Comparison of ENCODE assay signal across 10 mouse cellular contexts in the genomic region with DNA sequence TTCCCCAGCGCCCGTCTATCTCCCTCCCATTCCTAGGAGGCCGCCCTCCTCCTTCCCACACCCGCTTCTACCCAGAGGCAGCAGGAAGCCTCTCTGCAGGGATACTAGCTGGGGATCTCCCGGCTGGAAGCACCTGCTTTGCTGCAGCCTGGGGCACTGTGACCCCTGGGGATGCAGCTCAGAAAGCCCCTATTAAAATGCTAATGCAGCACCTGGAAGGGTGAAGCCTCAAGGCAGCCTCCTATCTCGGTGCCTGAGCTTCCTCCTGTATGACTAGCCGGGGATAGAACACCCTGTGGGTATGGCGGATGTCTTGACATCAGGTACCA.
DNase-seq lines count a peak whose midpoint lies in the region; ATAC-seq and TF ChIP-seq lines count a peak whose summit lies in the region.
"Had no signal": no experiment of that assay in that cellular context is flagged by ENCODE, and none has a peak within 500 bp of the region (broad histone marks: within the 10 kb centered on the region; RNA-seq: fewer than 3 reads in every experiment).

No protein-coding gene starts in this region.

- peaks cover 22% of the 10 kb centered on the region for H3K4me1 ChIP-seq in forebrain, embryonic 12.5 days
- peaks cover 8% of the 10 kb centered on the region for H3K4me1 ChIP-seq in forebrain, embryonic 11.5 days (replicated peaks; ENCODE audit: control insufficient read depth, insufficient read depth, low read length)
- peaks cover 16% of the 10 kb centered on the region for H3K4me1 ChIP-seq in lung, embryonic 16.5 days (replicated peaks; ENCODE audit: control insufficient read depth, insufficient read depth, low read length)
- H3K4me1 ChIP-seq in intestine, postnatal 0 days (replicated peaks; ENCODE audit: control insufficient read depth, insufficient read depth, low read length) = peaks cover 5% of the 10 kb centered on the region; the same call in 1 of the 2 replicates
- peaks cover 14% of the 10 kb centered on the region for H3K4me1 ChIP-seq in stomach, embryonic 15.5 days

- DNase-seq in forebrain, embryonic 11.5 days (ENCODE audit: low spot score) = no peak
- no peak for DNase-seq in lung, postnatal 36 days
- DNase-seq in cerebellum, postnatal 14 days = no peak
- no peak for DNase-seq in urinary bladder, postnatal 4 days (ENCODE audit: low spot score in 2 of 2)
- DNase-seq: cerebellum, adult 9-10 months had no signal

- TF ChIP-seq CTCF in intestine, postnatal 0 days (IDR thresholded peaks at IDR 0.05; ENCODE audit: low read depth) = no peak

- H3K4me3 ChIP-seq in forebrain, embryonic 12.5 days (replicated peaks) = no peak overlapping the region
- no peak overlapping the region for H3K4me3 ChIP-seq in forebrain, embryonic 11.5 days (ENCODE audit: low read depth, low read length)
- H3K4me3 ChIP-seq in lung, embryonic 16.5 days (ENCODE audit: low read length) = no peak overlapping the region
- no peak overlapping the region for H3K4me3 ChIP-seq in intestine, postnatal 0 days (ENCODE audit: low read depth, low read length)
- H3K4me3 ChIP-seq in stomach, embryonic 15.5 days (replicated peaks) = no peak overlapping the region
- H3K4me3 ChIP-seq: liver, embryonic 15.5 days had no signal

- no peak overlapping the region for H3K27ac ChIP-seq in forebrain, embryonic 12.5 days
- H3K27ac ChIP-seq in forebrain, embryonic 11.5 days (ENCODE audit: low read depth, low read length) = no peak overlapping the region
- no peak overlapping the region for H3K27ac ChIP-seq in lung, embryonic 16.5 days (ENCODE audit: low read length)
- H3K27ac ChIP-seq in intestine, postnatal 0 days (ENCODE audit: low read depth, low read length) = 0 out of 2 replicates have a peak overlapping the region, but pooled peaks have one; percentile 1
- H3K27ac ChIP-seq in stomach, embryonic 15.5 days = no peak overlapping the region
- H3K27ac ChIP-seq: liver, embryonic 15.5 days had no signal

- 0 out of 2 replicates have a peak, but pooled peaks cover 4% of the 10 kb centered on the region for H3K27me3 ChIP-seq in forebrain, embryonic 12.5 days
- H3K27me3 ChIP-seq in forebrain, embryonic 11.5 days (ENCODE audit: control insufficient read depth, insufficient read depth, low read length) = no peaks in the 10 kb centered on the region
- H3K27me3 ChIP-seq in lung, embryonic 16.5 days (ENCODE audit: control insufficient read depth, insufficient read depth, low read depth, low read length) = no peaks in the 10 kb centered on the region
- H3K27me3 ChIP-seq in intestine, postnatal 0 days (replicated peaks; ENCODE audit: control insufficient read depth, insufficient read depth, low read length) = no peaks in the 10 kb centered on the region
- no peaks in the 10 kb centered on the region for H3K27me3 ChIP-seq in stomach, embryonic 15.5 days (replicated peaks)

- no peaks in the 10 kb centered on the region for H3K9me3 ChIP-seq in forebrain, embryonic 12.5 days
- no peaks in the 10 kb centered on the region for H3K9me3 ChIP-seq in forebrain, embryonic 11.5 days (ENCODE audit: control insufficient read depth, low read length)
- H3K9me3 ChIP-seq in lung, embryonic 16.5 days (ENCODE audit: control insufficient read depth, low read length) = no peaks in the 10 kb centered on the region
- H3K9me3 ChIP-seq in intestine, postnatal 0 days (ENCODE audit: control insufficient read depth) = no peaks in the 10 kb centered on the region; the same call in 1 of the 2 replicates
- H3K9me3 ChIP-seq in stomach, embryonic 15.5 days = no peaks in the 10 kb centered on the region
- H3K9me3 ChIP-seq: liver, embryonic 15.5 days had no signal

- ATAC-seq in forebrain, embryonic 12.5 days (ENCODE audit: low FRiP score) = peak; percentile 30; the same call in 1 of the 2 replicates
- no peak for ATAC-seq in forebrain, embryonic 11.5 days (replicated peaks; ENCODE audit: low FRiP score)
- 0 out of 2 replicates have a peak, but pooled peaks have one; percentile 10 for ATAC-seq in lung, embryonic 16.5 days (ENCODE audit: low read depth)
- 0 out of 2 replicates have a peak, but pooled peaks have one; percentile 23 for ATAC-seq in intestine, postnatal 0 days
- no peak for ATAC-seq in stomach, embryonic 15.5 days (ENCODE audit: insufficient read depth, low FRiP score, low read depth)

- no peaks in the 10 kb centered on the region for H3K36me3 ChIP-seq in forebrain, embryonic 12.5 days (replicated peaks)
- H3K36me3 ChIP-seq in forebrain, embryonic 11.5 days (ENCODE audit: control insufficient read depth, insufficient read depth, low read length) = no peaks in the 10 kb centered on the region
- H3K36me3 ChIP-seq in lung, embryonic 16.5 days (ENCODE audit: control insufficient read depth, insufficient read depth, low read length) = no peaks in the 10 kb centered on the region
- H3K36me3 ChIP-seq in intestine, postnatal 0 days (ENCODE audit: control insufficient read depth, insufficient read depth) = no peaks in the 10 kb centered on the region
- H3K36me3 ChIP-seq in stomach, embryonic 15.5 days = no peaks in the 10 kb centered on the region
- H3K36me3 ChIP-seq: liver, embryonic 15.5 days had no signal

- no peak overlapping the region for H3K9ac ChIP-seq in forebrain, embryonic 12.5 days
- no peak overlapping the region for H3K9ac ChIP-seq in forebrain, embryonic 11.5 days (ENCODE audit: low read length)
- no peak overlapping the region for H3K9ac ChIP-seq in lung, embryonic 16.5 days (ENCODE audit: low read length)
- no peak overlapping the region for H3K9ac ChIP-seq in intestine, postnatal 0 days (ENCODE audit: low read depth, low read length)
- H3K9ac ChIP-seq in stomach, embryonic 15.5 days = no peak overlapping the region
- H3K9ac ChIP-seq: liver, embryonic 15.5 days had no signal

- 25% methylated on average over 8 of the region's 8 CpGs for WGBS in forebrain, embryonic 12.5 days
- 24% methylated on average over 8 of the region's 8 CpGs for WGBS in forebrain, embryonic 11.5 days
- WGBS in lung, embryonic 16.5 days = 47% methylated on average over 8 of the region's 8 CpGs
- WGBS in intestine, postnatal 0 days = 46% methylated on average over 8 of the region's 8 CpGs
- 53% methylated on average over 8 of the region's 8 CpGs for WGBS in stomach, embryonic 15.5 days

- H3K4me2 ChIP-seq in forebrain, embryonic 12.5 days = peak overlapping the region; percentile 30; the same call in 1 of the 2 replicates
- H3K4me2 ChIP-seq in forebrain, embryonic 11.5 days (ENCODE audit: low read depth, low read length, severe bottlenecking) = no peak overlapping the region
- no peak overlapping the region for H3K4me2 ChIP-seq in lung, embryonic 16.5 days (ENCODE audit: low read depth, low read length)
- H3K4me2 ChIP-seq in intestine, postnatal 0 days (replicated peaks; ENCODE audit: low read depth) = peak overlapping the region; percentile 57
- peak overlapping the region; percentile 35 for H3K4me2 ChIP-seq in stomach, embryonic 15.5 days

Comparison
In these comparisons a context has a peak if more than half of its experiments do, and no peak if none do; other contexts are left out.
1. ATAC-seq: peak in forebrain, embryonic 12.5 days (single experiment), lung, embryonic 16.5 days (single experiment) and intestine, postnatal 0 days (single experiment); none in forebrain, embryonic 11.5 days (single experiment) and stomach, embryonic 15.5 days (single experiment).
2. H3K4me2 ChIP-seq: peak in forebrain, embryonic 12.5 days (single experiment), intestine, postnatal 0 days (single experiment) and stomach, embryonic 15.5 days (single experiment); none in forebrain, embryonic 11.5 days (single experiment) and lung, embryonic 16.5 days (single experiment).